Mouse (Mus musculus) adrenal gland, adult (tissue): ENCODE measurements around the gene Pafah2.
A peak's percentile ranks its signal among the peaks of the same experiment; 100 is the strongest.

Source experiments
- DNase-seq, 2 experiments: peaks; one replicate each; pipeline ENCODE4 v3.0.0; 2022 to 2023; ENCODE audit warnings: low spot score in 1 of 2; ENCODE audit not compliant: inconsistent age in 2 of 2

Pafah2 gene

DNA sequence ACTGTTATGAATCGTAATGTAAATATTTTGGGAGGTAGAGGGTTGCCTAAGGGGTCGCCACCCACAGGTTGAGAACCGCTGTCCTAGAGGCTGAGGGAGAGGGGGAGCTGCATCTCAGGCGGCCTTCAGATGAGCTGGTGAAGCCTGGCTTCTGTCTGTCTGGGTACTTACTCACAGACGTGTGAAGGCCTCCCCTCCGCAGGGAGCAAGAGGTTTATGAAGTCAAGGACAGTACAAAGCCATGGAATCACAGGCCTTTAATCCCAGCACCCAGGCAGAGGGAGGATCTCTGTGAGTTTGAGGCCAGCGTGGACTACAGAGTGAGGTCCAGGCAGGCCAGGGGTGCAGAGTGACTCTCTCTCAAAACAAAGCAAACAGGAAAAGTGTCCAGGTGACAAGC is 21.0 kb downstream of the Pafah2 start:
- peak; percentile 68 to 81 for DNase-seq

DNA sequence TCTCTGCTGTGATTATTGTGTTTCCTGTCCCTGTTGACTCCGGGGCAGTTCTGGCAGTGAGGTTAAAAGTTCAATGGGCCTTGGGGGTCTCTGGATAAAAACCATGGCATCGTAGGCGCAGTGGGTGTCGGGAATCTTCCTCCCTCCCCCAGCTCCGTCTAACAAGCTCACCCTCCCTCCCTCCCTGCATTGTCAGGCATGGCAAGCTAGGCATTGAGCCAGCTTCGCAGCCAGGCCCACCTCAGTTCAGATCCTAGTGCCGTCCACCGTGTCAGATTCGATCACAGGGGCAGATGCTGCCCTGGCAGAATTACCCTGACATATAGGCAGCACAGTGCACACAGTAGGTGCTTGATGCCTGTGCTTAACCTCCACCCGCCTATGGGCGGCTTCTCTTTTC is 25.9 kb downstream of the Pafah2 start:
- DNase-seq, result no peak

DNA sequence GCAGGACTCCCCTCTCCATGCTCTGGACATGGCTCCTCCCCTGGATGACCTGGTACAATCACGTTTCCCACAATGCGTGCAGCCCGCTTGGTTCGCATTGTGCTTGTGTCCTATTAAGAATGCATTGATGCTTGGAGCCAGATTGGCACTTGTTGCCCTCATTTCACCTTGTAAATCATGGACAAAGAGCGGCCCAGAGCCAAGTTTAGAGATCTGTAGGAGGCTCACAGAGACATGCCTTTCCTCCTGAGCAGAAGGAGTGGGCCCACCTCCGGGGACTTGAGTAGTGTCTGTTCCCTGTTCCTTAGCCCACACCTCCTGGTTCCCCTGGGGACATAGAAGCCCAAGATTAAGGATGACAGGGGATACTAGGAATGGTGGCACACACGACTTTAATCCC is 27.8 kb downstream of the Pafah2 start:
- DNase-seq, result no peak

DNA sequence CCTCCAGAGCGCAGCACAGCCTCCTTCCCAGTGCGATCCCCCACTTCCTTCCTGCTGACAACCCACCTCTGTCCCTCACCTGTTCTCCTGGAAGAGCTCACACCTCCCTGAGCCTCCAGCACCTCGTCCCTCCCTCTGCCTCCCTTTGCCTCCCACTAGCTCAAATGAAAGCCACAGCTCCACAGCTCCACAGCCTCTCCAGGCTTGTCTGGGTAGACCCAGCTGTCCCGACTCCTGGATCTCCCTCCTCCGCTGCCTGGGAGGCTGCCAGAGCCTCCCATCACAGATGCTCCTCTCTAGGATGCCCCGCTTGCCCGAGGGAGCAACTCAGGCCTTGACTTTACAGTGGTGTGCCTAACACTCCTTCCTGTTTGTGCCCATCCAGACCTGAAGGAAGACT is 29.0 kb downstream of the Pafah2 start:
- no peak for DNase-seq

DNA sequence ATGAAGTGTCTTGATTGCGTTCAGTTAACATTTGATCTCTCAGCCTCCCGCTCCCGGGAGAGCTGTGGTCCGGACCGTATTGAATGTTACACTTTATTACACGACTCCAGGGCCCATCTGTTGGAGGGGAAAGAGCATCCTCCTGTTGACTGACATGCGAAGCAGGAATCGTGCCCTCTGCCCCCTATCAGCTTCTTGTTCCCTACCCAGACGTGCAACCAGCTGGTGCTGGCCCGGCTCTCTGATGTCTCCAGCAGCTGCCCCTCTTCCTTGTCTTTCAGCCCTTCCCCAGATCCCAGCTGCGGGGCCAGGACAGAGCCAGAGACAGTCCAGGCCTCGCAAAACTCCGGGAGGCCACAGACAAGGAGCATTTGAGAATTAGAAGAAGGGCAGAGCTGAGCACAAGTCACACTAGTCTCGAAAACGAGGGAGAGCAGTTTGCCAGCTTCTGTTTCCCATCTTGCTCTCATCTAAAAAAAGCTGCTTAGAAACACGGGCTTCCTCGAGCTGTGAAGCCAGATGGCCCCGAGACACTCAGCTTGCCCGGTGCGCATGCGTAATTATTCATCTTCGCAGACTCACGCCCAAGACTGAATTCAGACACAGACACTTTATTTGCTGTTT is 34.4 kb downstream of the Pafah2 start:
- peak; percentile 18 to 42 for DNase-seq

DNA sequence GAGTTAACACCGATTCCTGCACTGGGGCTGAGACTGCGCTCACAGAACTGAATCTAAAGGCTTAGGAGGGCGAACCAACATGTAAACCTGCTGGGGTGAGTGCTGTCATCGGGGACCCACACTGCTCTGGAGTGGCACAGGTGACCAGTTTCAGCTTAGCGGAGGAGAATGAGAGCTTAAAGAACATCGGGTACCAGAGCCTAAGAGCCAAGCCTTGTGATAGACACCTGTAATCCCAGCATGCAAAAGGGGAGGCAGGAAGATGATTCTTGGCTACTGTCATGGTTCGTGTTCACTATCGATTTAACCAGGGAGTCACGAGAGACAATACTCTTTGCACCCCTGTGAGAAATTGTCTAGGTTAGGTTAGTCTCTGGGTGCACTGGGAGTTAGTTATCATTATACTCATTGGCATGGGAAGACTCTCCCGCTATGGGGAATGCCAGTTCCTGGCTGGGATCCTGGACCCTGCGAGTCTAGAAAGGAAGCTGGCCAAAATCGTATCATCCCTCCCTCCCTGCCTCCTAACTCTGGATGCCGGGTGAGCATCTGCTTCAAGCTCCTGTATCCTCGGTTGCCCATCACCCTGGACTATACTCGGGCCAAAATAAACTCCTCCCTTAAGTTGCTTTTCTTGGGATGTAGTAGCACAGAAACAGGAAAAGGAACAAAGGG is 36.7 kb downstream of the Pafah2 start:
- no peak for DNase-seq

DNA sequence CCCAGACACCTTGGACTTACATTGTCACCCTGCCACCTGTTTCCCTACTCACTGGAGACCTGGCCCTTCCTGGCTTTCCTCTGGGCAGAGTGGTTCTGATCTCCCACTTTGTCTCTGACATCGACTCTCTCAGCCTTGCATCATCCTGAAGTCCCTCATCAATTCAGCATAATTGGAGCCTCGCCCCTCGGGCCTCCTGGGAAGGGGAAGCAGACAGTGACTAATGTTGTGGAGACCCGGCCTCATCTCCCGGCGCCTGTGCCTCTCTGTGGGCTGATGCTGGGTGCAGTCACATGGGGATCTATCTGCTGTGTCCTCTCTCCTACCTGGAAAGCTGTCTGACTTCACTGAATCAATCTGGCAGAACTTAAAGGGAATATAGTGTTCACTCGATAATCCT is 40.1 kb downstream of the Pafah2 start:
- no peak for DNase-seq

DNA sequence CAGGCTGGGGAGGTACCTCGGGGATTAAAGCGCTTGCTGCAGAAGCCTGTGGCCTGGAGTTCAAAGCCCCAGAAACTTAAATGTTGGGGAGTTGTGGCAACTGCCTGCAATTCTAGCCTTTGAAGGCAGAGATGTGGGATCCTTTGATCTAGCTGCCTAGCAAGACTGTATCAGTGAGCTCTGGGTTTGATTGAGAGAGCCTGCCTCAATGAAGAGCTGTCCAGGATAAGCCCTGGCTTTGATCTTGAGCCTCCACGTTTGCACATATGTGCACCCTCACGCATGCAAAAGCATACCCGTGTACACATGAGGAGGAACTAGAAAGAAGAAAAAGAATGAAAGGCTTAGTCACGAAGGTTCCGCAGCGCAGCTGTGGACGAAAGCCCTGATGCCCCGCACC is 40.5 kb downstream of the Pafah2 start:
- DNase-seq, result peak in 1 of 2 experiments; percentile 36

DNA sequence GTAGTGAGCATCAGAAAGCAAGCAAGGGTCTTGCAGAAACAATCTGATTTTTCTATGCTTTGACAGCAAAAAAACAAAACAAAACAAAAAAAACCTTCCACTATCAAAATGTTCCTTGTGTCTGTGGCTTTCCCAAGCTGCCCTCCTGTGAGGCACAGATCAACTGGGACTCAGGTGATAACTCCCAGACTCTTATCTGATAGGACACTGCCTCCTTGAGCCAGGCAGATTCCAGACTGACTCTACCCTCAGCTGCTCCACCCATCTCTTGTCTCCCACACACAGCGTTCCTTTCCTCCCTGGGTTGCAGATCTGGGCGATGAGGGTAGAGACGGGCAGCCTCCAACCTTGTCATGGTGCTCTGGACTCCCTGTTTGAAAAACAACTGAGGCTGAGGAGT is 43.0 kb downstream of the Pafah2 start:
- no peak for DNase-seq

DNA sequence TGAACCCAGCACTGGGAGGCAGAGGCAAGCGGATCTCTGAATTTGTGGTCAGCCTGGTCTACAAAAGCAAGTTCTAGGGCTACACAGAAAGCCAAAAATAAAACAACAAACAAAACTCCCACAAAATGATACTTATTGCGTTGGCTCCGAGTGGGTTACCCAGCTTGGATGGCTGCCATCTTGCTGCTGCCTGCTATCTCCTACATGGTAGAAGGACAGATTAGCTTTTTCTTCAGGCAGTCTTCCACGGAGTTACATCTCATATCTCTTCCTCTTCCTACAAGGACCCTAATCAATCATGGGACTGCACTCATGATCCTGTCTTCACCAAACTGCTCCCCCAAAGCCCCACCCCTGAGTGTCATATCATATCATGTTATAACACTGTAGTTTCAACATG is 43.8 kb downstream of the Pafah2 start:
- no peak for DNase-seq

DNA sequence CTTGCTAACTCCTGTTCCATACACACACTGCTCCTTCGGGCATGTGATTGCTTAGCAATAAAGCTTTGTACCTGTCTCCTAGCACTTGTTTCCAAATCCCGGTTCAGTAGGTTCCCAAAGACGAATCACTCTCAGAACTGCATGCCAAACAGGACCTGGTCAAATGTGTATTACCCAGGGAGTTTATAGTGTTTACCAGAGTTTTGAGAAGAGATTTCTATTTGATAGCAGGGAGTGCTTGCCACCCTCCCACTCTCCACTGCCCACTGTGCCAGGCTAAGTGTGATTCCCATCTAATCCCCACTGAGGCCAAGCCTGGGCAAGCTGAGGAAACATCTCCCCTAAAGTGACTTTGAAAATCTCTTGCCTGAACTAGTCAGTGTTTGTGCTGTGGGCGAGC is 46.1 kb downstream of the Pafah2 start:
- no peak for DNase-seq

DNA sequence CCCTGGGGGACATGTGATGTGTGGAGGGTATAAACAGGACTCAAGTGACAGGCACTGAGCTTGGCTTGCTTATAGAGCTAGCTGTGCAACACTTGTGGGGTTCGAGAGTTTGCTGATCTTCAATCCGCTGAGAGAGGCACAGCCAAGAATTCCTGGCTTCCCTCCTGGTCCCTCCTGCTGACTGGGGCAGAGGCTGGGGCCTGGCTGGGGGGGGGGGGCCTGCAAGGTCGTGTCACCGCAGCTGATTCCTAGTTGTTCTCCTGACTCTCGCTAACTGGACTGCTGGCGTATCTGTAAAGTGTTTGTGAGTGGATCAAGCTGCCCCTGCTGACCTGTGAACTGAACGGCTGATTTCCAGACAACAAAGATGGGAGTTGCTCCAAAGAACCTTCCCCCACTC is 47.5 kb downstream of the Pafah2 start:
- DNase-seq, result no peak

DNA sequence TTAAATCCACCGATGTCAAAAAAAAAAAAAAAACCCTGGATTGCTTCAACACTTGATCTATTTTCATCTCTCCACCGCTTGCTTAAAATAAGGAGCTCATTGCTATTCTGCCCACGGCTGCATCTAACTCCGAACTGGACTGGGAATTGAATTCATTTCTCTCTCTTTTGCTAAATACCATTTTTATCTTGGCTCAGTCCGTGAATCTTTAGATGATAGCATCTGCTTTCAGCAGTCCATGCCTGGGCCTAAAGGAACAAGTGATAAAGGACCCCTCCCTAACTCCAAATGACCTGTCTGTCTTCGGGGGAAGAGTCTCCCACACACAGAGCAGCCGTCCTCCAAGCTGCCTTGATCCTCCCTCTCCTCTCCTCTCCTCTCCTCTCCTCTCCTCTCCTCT is 48.8 kb downstream of the Pafah2 start:
- DNase-seq, result no peak

DNA sequence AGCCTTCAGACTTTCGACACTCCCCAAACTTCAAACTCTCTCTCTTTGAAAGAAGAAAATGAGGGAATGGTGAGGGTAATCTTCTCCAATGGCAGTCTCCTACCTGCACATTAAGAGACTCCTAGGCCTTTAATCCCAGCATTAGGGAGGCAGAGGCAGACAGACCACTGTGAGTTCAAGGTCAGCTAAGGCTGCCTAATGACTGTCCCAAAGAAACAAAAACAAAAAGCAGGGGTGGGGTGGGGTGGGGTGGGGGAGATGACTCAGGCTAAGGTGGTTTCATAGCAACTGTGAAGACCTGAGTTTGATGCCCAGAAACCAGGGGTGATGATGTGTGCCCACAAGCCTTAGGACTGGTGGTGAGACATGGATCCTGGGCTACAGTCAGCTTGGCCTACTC is 49.4 kb downstream of the Pafah2 start:
- no peak for DNase-seq

DNA sequence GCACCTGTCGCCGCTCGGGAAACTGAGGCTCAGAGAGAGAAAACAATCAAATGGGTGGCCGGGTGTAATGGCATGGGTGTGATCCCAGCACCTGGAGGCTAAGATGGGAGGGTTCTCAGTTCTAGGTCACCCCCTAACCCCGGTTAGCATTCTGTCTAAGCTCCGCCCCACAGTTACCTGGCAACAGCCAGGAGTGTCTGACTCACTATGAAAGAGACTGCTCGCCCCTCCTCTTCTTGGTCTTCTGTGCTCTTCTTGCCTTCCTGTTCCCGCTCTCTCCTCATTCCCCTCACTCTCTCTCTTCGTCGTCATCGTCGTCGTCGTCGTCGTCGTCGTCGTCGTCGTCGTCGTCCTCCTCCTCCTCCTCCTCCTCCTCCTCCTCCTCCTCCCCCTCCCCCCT is 51.8 kb downstream of the Pafah2 start:
- DNase-seq, result no peak

DNA sequence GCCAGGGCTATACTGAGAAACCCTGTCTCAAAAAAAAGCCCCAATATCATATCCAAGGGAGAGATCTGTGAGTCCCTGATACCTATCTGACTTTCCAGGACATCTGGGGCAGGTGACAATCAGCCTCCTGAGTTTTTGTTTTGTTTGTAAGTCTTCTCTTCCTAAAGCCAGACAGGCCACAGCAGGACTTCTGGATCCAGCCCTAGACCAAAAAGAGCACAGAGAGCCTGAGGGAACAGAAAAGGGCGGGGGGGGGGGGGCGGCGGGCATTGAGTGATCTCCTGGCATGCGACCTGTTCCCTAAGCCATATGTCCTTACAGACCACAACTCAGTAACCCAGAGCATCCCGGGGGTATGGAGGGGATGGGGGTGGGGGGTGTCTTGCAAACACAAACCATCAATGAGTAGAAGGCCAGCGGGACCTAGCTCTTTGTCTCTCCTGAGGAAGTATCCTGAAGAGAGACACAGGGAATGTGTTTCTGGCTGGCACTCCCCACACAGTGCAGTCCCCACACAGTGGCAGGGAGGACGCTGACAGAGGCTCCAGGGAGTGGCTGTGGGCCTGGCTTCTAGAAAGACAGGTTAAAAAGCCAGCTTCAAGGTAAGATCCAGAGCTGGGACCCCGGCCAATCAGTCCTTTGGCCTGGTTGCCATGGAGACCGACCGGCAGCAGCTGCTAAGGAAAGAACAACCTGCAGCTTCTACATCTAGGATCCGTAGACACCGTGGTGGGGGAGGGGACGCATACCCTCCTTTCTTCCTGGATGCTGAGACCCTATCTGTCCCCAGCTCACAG is 53.7 kb downstream of the Pafah2 start:
- peak in 1 of 2 experiments; percentile 44 for DNase-seq

DNA sequence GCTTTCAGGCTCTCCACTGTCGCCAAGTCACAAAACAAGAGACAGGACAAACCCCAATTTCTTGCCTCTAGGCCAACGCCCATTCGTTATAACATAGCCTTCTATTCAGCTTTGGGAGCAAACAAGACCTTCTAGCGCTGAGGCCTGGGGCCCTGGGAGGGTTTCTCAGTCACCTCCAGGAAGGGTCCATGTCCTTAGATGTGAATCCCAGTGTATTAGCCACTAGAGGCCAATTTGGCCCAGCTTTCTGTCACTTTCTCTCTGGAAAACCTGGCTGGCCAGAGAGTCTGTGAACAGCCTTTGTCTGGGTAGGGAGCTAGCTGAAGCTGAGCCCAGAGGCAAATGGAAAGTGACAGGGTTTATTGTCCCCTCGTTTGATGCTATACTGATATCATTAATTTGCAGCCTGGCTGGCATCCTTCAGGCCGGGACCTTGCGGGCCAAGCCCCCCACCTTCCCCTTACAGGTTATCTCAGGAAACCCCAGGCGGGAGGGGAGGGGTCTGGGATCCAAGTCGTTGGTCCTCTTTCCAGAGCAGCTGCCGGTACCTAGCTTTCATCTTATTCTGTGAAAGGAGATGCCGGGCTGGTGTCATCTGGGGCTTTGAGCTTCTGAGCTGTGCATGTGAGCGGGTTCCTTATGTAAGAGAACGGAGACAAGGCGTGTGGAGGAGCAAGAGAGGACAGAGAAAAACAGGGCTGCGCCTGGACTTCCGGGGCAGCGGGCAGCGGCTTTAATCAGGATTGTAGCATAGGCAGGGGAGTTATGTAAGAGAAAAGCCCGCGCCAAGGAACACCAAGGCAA is 54.5 kb downstream of the Pafah2 start:
- peak; percentile 46 to 63 for DNase-seq

DNA sequence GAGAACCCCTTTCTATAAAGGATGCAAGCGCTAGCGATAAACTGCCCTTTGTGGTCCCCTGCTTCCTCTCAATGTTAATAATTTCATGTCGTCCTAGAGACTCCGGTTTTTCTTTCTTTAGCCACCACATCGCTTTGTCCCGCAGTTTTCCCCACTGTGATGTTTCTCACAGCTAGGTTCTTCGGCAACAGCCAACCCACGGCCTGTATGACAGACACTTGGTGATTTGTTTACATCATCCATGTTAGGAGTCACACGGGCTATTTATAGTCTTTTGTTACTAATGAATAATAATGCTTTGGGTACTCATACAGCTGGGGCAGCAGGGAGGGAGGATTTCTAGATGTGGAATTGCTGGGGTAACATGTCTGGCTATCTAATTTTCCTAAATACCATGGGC is 55.4 kb downstream of the Pafah2 start:
- DNase-seq, result no peak

DNA sequence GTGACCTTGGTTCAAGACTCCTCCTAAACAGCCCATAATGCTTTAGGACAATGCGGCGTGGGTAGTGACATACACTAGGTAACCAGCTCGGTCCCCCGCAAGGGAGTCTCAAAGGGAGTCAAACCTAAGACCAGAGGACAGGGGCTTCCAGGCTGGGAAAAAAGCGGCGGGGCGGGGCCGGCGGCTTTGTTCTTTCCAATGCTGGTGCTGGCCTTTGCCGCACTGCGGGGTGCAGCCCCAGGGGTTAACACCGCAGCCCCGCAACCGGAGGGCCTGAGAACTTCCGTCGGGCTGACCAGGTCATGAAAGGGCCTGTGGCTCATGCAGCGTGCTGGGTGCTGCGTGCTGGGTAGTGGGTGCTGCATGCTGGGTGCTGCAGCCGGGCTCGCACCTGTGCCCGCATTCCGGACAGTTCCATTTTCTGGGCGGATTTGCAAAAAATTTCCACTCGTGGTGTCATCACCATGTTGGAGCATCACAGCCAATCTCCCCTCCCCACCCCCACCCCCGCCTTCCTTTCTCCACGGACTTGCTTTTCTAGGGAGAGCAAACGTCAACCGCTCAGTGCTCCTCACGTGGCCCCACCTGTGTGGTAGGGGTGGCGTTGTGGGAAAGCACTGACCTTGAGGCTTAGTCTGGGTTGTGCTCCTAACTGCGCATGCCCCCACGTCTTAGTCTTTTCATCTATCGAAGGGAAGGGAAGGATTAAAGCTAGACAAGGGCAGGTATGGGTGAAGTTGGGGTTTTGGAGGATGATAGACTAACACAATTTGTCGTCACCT is 57.7 kb downstream of the Pafah2 start:
- DNase-seq, result peak; percentile 68 to 72

DNA sequence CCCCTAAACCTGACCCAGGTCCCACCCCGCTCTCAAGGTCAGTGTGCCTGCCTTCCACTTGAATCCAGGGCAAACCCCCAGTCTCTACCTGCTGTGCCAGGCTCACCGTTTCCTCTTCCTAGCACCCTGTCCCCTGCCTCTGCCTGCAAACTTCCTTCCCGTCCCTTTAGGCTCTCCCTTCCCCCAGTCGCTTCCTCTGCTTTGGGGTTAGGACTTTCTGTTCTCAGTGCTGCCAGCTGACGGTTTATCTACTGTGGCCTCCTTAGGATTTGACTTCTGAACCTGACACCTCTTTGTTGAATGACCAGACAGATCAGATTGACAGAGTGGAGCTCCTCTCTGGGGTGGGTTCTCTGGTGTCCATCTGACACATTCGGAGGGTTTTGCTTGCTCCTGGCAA is 59.2 kb downstream of the Pafah2 start:
- peak in 1 of 2 experiments; percentile 55 for DNase-seq
